Mouse (Mus musculus): ENCODE data around the gene Gpr37l1. TPM values are rescaled to one million over a fixed set of nuclear protein-coding genes. Genes with fewer than 3 reads are reported as not detected.

Gene Gpr37l1
- polyA plus RNA-seq, 1 experiment from 2014 or later: not detected

- H3K4me3 ChIP-seq: no peak overlapping the region
- peaks cover 84% of the 10 kb centered on the region for H3K27me3 ChIP-seq (replicated peaks)
- no peak for ATAC-seq (ENCODE audit: insufficient number of reproducible peaks, low FRiP score)
- 0 out of 2 replicates have a peak, but pooled peaks cover 5% of the 10 kb centered on the region for H3K4me1 ChIP-seq (replicated peaks)
- H3K9ac ChIP-seq: no peak overlapping the region
- 63% methylated on average over 6 of the region's 6 CpGs for WGBS
- H3K9me3 ChIP-seq (replicated peaks): no peaks in the 10 kb centered on the region
- H3K27ac ChIP-seq (ENCODE audit: poor library complexity, severe bottlenecking): no peak overlapping the region
- H3K36me3 ChIP-seq: no peaks in the 10 kb centered on the region
- no peak overlapping the region for H3K4me2 ChIP-seq
These were observed 4.8 kb downstream of the Gpr37l1 start for GRCm38 (mm10) chr1:135162720-135163119.

DNA sequence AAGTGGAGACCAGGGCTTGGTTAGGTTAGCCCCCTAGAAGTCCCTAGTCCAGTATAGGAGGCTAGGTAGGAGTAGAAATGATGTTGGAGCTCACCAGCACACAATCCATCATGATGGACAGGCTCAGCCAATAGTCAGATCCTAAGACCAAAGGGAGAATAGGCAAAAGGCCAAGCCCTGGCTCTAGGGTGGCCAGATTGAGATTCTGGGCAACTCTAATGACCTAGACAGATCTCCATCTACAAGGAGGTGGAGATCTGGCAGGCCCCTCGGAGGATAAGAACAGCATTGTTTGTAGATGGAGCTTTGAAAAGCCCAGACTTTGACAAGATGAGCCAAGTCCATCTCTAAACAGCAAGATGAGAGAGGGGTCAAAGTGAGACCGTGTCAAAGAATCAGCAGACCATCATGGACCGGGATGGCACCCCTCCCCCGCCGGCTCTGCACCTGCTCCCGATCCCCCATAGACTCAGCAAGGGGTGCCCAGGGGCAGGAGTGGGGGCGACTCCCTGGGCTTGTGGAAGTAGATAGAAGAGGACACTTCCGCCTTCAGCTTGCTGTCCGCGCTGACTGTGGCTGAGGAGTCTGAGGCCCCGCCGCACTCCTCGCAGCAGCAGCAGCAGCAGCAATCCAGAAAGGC lies 7.0 kb downstream of the Gpr37l1 start:
- H3K9ac ChIP-seq: no peak overlapping the region; the same call in 1 of the 2 replicates
- peaks cover 9% of the 10 kb centered on the region for H3K36me3 ChIP-seq
- no peak for ATAC-seq (ENCODE audit: insufficient number of reproducible peaks, low FRiP score)
- peaks cover 20% of the 10 kb centered on the region for H3K4me1 ChIP-seq (replicated peaks)
- 77% methylated on average over 13 of the region's 13 CpGs for WGBS
- no peak overlapping the region for H3K27ac ChIP-seq (ENCODE audit: poor library complexity, severe bottlenecking)
- H3K4me3 ChIP-seq: no peak overlapping the region
- no peak overlapping the region for H3K4me2 ChIP-seq
- H3K9me3 ChIP-seq (replicated peaks): no peaks in the 10 kb centered on the region
- H3K27me3 ChIP-seq (replicated peaks): peaks cover 66% of the 10 kb centered on the region

DNA sequence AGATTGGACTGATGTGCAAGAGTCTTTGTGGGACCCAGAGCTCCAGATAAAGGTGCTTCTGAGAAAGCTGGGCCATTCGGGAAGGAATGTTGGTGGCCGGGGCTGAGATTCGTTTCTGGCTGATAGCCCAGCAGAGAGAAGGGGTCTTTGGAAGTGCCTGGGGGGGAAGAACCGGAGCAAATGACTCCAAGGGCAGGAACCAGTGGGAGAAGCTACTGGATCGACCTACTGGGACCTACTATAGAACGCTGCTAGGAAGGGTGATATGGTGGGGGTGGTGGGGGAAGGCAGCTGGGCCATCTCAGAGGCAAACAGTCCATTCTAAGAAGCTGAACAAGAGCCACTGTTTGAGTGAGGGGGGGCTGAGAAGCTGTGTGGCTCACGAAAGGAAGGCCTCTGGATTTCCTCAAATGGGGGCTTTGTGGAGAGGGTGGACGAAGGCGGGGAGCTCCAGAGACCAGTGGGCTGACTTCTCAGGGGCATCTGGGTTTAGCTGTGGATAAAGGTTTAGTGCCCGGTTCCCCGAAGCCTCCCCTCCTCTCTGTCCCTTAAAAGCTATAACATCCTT lies 7.8 kb downstream of the Gpr37l1 start:
- 70% methylated on average over 11 of the region's 11 CpGs for WGBS
- Histone ChIP-seq H3K4me1 (replicated peaks) (peaks cover 29% of the 10 kb centered on the region), H3K9me3 (replicated peaks) (no peaks in the 10 kb centered on the region), H3K27me3 (replicated peaks) (peaks cover 66% of the 10 kb centered on the region), H3K36me3 (peaks cover 14% of the 10 kb centered on the region), H3K27ac (ENCODE audit: poor library complexity, severe bottlenecking) (no peak overlapping the region), H3K9ac (no peak overlapping the region), H3K4me2 (no peak overlapping the region), H3K4me3 (no peak overlapping the region)
- no peak for ATAC-seq (ENCODE audit: insufficient number of reproducible peaks, low FRiP score)

- Histone ChIP-seq H3K36me3 (peaks cover 14% of the 10 kb centered on the region), H3K27me3 (replicated peaks) (peaks cover 60% of the 10 kb centered on the region), H3K9me3 (replicated peaks) (no peaks in the 10 kb centered on the region), H3K4me1 (replicated peaks) (peaks cover 34% of the 10 kb centered on the region), H3K4me3 (no peak overlapping the region), H3K27ac (ENCODE audit: poor library complexity, severe bottlenecking) (no peak overlapping the region), H3K4me2 (no peak overlapping the region), H3K9ac (no peak overlapping the region)
- WGBS: 74% methylated on average over 7 of the region's 7 CpGs
- ATAC-seq (ENCODE audit: insufficient number of reproducible peaks, low FRiP score): no peak
These were observed 8.4 kb downstream of the Gpr37l1 start for GRCm38 (mm10) chr1:135159074-135159473.

- WGBS: 70% methylated on average over 5 of the region's 5 CpGs
- Histone ChIP-seq H3K27me3 (replicated peaks) (peaks cover 56% of the 10 kb centered on the region), H3K27ac (ENCODE audit: poor library complexity, severe bottlenecking) (no peak overlapping the region)
These were observed 8.8 kb downstream of the Gpr37l1 start for GRCm38 (mm10) chr1:135158633-135159032.

GRCm38 (mm10) chr1:135156300-135156699 lies 11.2 kb downstream of the Gpr37l1 start:
- Histone ChIP-seq H3K27ac (ENCODE audit: poor library complexity, severe bottlenecking) (no peak overlapping the region), H3K27me3 (replicated peaks) (peaks cover 51% of the 10 kb centered on the region), H3K9me3 (replicated peaks) (no peaks in the 10 kb centered on the region), H3K9ac (no peak overlapping the region), H3K36me3 (peaks cover 19% of the 10 kb centered on the region), H3K4me3 (no peak overlapping the region), H3K4me1 (replicated peaks) (peaks cover 36% of the 10 kb centered on the region), H3K4me2 (no peak overlapping the region)
- 57% methylated on average over 6 of the region's 6 CpGs for WGBS
- ATAC-seq (ENCODE audit: insufficient number of reproducible peaks, low FRiP score): peak; percentile 43; the same call in 1 of the 2 replicates

More at GRCm38 (mm10) chr1:135158633-135159032, 8.8 kb downstream of the Gpr37l1 start:
- peaks cover 14% of the 10 kb centered on the region for H3K36me3 ChIP-seq
- H3K9me3 ChIP-seq (replicated peaks): no peaks in the 10 kb centered on the region
- no peak overlapping the region for H3K4me2 ChIP-seq
- H3K4me3 ChIP-seq: no peak overlapping the region
- no peak overlapping the region for H3K9ac ChIP-seq
- no peak for ATAC-seq (ENCODE audit: insufficient number of reproducible peaks, low FRiP score)
- H3K4me1 ChIP-seq (replicated peaks): peaks cover 36% of the 10 kb centered on the region

DNA sequence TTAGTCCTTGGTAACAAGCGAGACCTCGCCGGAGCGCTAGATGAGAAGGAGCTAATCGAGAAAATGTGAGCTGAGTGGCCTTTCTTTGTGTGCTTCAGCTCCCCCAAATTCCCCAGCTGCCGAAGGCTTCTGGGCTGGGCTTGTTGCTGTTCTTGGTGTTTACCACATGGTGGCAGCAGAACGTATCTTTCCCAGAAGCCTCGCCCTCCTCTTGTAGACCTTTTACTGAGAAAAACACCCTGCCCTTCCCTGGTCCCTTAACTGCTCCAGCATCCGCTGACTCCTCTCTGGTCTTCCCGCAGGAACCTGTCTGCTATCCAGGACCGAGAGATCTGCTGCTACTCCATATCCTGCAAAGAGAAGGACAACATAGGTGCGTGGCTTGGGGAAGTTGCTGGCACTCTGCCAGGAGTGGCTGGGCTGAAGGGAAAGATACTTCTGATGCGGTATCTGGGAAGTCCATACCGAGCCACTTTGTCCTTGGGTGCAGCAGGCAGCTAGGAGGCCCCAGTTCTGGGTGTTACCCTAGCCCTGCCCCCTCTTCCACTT lies 13.0 kb downstream of the Gpr37l1 start:
- Histone ChIP-seq H3K4me1 (replicated peaks) (peaks cover 36% of the 10 kb centered on the region), H3K4me2 (peak overlapping the region; percentile 57), H3K4me3 (peak overlapping the region; percentile 26), H3K9me3 (replicated peaks) (no peaks in the 10 kb centered on the region), H3K27me3 (replicated peaks) (peaks cover 36% of the 10 kb centered on the region), H3K27ac (ENCODE audit: poor library complexity, severe bottlenecking) (peak overlapping the region; percentile 65), H3K36me3 (peaks cover 21% of the 10 kb centered on the region), H3K9ac (peak overlapping the region; percentile 59)
- ATAC-seq (ENCODE audit: insufficient number of reproducible peaks, low FRiP score): peak; percentile 53; the same call in 1 of the 2 replicates
- WGBS: 2% methylated on average over 14 of the region's 14 CpGs

GRCm38 (mm10) chr1:135154011-135154410 lies 13.5 kb downstream of the Gpr37l1 start:
- Histone ChIP-seq H3K27me3 (replicated peaks) (peaks cover 34% of the 10 kb centered on the region), H3K4me2 (peak overlapping the region; percentile 57), H3K27ac (ENCODE audit: poor library complexity, severe bottlenecking) (0 out of 2 replicates have a peak overlapping the region, but pooled peaks have one; percentile 24), H3K4me1 (replicated peaks) (peaks cover 36% of the 10 kb centered on the region), H3K9me3 (replicated peaks) (no peaks in the 10 kb centered on the region), H3K9ac (peak overlapping the region; percentile 59; the same call in 1 of the 2 replicates), H3K4me3 (peak overlapping the region; percentile 3; the same call in 1 of the 2 replicates), H3K36me3 (peaks cover 21% of the 10 kb centered on the region)
- WGBS: 27% methylated on average over 13 of the region's 13 CpGs
- ATAC-seq (ENCODE audit: insufficient number of reproducible peaks, low FRiP score): peak; percentile 23; the same call in 1 of the 2 replicates

DNA sequence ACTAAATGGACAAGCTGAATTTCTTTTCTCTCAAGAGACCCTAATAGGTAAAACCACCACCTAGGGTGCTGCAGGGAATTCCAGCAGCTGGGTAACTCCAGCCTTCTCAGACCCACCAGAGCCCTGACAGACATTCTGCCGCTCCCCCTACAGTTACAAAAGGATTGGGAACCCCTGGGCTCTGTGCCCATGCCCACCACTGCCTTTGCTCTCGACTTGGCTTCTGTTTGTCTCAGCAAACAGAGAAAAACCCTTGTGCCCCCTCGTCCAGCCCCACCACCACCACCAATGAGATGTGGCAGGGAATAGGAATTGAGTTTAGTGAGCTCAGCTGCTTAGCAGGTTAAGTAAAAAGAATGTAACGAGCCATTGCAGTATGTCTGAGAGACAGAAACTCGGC lies 18.5 kb downstream of the Gpr37l1 start:
- Histone ChIP-seq H3K27me3 (replicated peaks) (peaks cover 29% of the 10 kb centered on the region), H3K9ac (no peak overlapping the region), H3K27ac (ENCODE audit: poor library complexity, severe bottlenecking) (no peak overlapping the region), H3K4me1 (replicated peaks) (peaks cover 17% of the 10 kb centered on the region), H3K4me3 (no peak overlapping the region), H3K9me3 (replicated peaks) (no peaks in the 10 kb centered on the region), H3K36me3 (peaks cover 7% of the 10 kb centered on the region; the same call in 1 of the 2 replicates), H3K4me2 (no peak overlapping the region)
- no peak for ATAC-seq (ENCODE audit: insufficient number of reproducible peaks, low FRiP score)
- 79% methylated on average over 5 of the region's 5 CpGs for whole genome bisulfite sequencing

GRCm38 (mm10) chr1:135148476-135148875 lies 19.0 kb downstream of the Gpr37l1 start:
- H3K4me1 ChIP-seq (replicated peaks): peaks cover 15% of the 10 kb centered on the region
- H3K4me3 ChIP-seq: peak overlapping the region; percentile 88
- peaks cover 7% of the 10 kb centered on the region; the same call in 1 of the 2 replicates for H3K36me3 ChIP-seq
- H3K27me3 ChIP-seq (replicated peaks): peaks cover 33% of the 10 kb centered on the region
- 70% methylated on average over 4 of the region's 4 CpGs for WGBS
- no peak overlapping the region for H3K27ac ChIP-seq (ENCODE audit: poor library complexity, severe bottlenecking)
- H3K9me3 ChIP-seq (replicated peaks): no peaks in the 10 kb centered on the region
- no peak for ATAC-seq (ENCODE audit: insufficient number of reproducible peaks, low FRiP score)
- peak overlapping the region; percentile 89 for H3K4me2 ChIP-seq
- H3K9ac ChIP-seq: no peak overlapping the region

DNA sequence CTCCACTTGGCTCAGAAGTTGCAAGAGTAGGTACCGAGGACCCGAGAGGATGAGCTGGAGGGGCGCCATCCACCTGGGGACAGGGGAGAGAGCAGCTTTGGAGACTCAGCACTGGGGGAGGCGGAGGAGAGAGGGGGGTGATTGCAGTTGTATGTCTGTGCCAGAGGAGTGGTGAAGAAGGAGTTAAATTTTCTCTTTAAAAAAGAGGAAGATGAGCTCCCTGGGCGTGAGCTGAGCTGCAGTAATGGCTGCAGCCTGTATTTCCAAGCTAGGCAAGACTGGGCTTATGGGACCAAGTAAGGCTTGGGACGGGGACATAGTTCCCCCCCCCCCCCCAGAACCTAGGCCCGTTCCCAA lies 19.8 kb downstream of the Gpr37l1 start:
- 0 out of 2 replicates have a peak, but pooled peaks have one; percentile 7 for ATAC-seq (ENCODE audit: insufficient number of reproducible peaks, low FRiP score)
- peaks cover 39% of the 10 kb centered on the region for H3K27me3 ChIP-seq (replicated peaks)

More for the DNA sequence above, 19.8 kb downstream of the Gpr37l1 start:
- Histone ChIP-seq H3K4me3 (peak overlapping the region; percentile 88), H3K27ac (ENCODE audit: poor library complexity, severe bottlenecking) (no peak overlapping the region), H3K4me1 (replicated peaks) (peaks cover 15% of the 10 kb centered on the region), H3K9me3 (replicated peaks) (no peaks in the 10 kb centered on the region), H3K9ac (peak overlapping the region; percentile 93), H3K36me3 (peaks cover 7% of the 10 kb centered on the region; the same call in 1 of the 2 replicates), H3K4me2 (peak overlapping the region; percentile 89)
- 7% methylated on average over 7 of the region's 7 CpGs for WGBS

All from heart, embryonic 12.5 days (tissue).